Mouse (Mus musculus) layer of hippocampus, postnatal 14 days (tissue): Measurements from ENCODE around the gene H1fx. TPM values are rescaled to one million over a fixed set of nuclear protein-coding genes. Genes with fewer than 3 reads are reported as not detected.
A peak's percentile ranks its signal among the peaks of the same experiment; 100 is the strongest.
"Not testable (repeated sequence)": the region's sequence is repeated elsewhere in the genome, so short reads cannot be mapped to it uniquely, and the experiment has no call there.

Experiments
- DNase-seq, 2 experiments: peaks; one replicate each; pipeline ENCODE4 v3.0.0; 2021 to 2022; ENCODE audit warnings: low spot score in 2 of 2, mixed read lengths in 1 of 2
- microRNA-seq, 2 experiments: library from miRNA; unstranded; fragments of <30 nt; microRNA quantifications; one replicate each; pipeline ENCODE4 v1.2.0; 2021
- total RNA-seq, 2 experiments: library from RNA; stranded (reverse); gene quantifications; 2 replicates each; pipeline ENCODE4 v1.2.3; 2021

Gene H1fx
- total RNA-seq, 2 experiments from 2014 or later = 70.0 to 76.0 TPM

GRCm38 (mm10) chr6:87982506-87982905, 1.1 kb upstream of the H1fx start:
- no peak for DNase-seq

GRCm38 (mm10) chr6:87981030-87981485, 379 bp downstream of the H1fx start:
- peak in 1 of 2 experiments; percentile 50 for DNase-seq

- peak; percentile 86 to 90 for DNase-seq
Observed at GRCm38 (mm10) chr6:87980374-87981029, 935 bp downstream of the H1fx start.

- DNase-seq = no peak
Observed at GRCm38 (mm10) chr6:87979728-87980127, 1.7 kb downstream of the H1fx start.

GRCm38 (mm10) chr6:87970041-87970440, 11.4 kb downstream of the H1fx start:
- DNase-seq = no peak

- DNase-seq = not testable (repeated sequence)
Observed at GRCm38 (mm10) chr6:87962457-87962856, 19.0 kb downstream of the H1fx start.

GRCm38 (mm10) chr6:87942179-87942578, 39.3 kb downstream of the H1fx start:
- no peak for DNase-seq

GRCm38 (mm10) chr6:87938941-87939340, 42.5 kb downstream of the H1fx start:
- DNase-seq = no peak

- no peak for DNase-seq
Observed at GRCm38 (mm10) chr6:87937178-87937788, 44.2 kb downstream of the H1fx start.

GRCm38 (mm10) chr6:87935037-87935436, 46.4 kb downstream of the H1fx start:
- no peak for DNase-seq

Small RNAs within 50 kb of the gene (microRNA-seq; reads per million reads assigned to microRNA genes)
- 0 to 2.8 reads per million in 2 experiments for gene Gm47286

Other genes with a start within 250 kb of the H1fx start
- under 1 TPM; 0.39 to 0.60 TPM for gene Gp9, start 203.6 kb downstream of the H1fx start, total RNA-seq
- 10 to 100 TPM; 17.2 to 21.9 TPM for gene Rab43, start 169.5 kb downstream of the H1fx start, total RNA-seq
- gene Gm45140, start 145.8 kb downstream of the H1fx start, total RNA-seq = 1 to 10 TPM; 2.0 to 3.0 TPM
- 10 to 100 TPM; 28.9 to 33.8 TPM for gene Isy1, start 142.8 kb downstream of the H1fx start, total RNA-seq
- 100 to 1,000 TPM; 231 to 244 TPM for gene Cnbp, start 130.5 kb downstream of the H1fx start, total RNA-seq
- gene Copg1, start 93.8 kb downstream of the H1fx start, total RNA-seq = 100 to 1,000 TPM; 201 to 215 TPM
- 10 to 100 TPM; 24.4 to 26.3 TPM for gene Hmces, start 67.7 kb downstream of the H1fx start, total RNA-seq
- gene Rab7, start 63.6 kb upstream of the H1fx start, total RNA-seq = 100 to 1,000 TPM; 306 to 313 TPM
- 100 to 1,000 TPM; 143 to 166 TPM for gene Rpn1, start 102.8 kb upstream of the H1fx start, total RNA-seq
- 1 to 10 TPM; 7.0 to 7.6 TPM for gene Gata2, start 212.3 kb upstream of the H1fx start, total RNA-seq
- gene Dnajb8, start 240.6 kb upstream of the H1fx start, total RNA-seq = not detected